Mouse (Mus musculus): ENCODE measurements around the gene Tmem81.

Tmem81 gene

GRCm38 (mm10) chr1:132519734-132520133 is 13.7 kb downstream of the Tmem81 start:
- in situ Hi-C loops (cut with MseI, MboI), result no loop called here

GRCm38 (mm10) chr1:132520764-132521163 is 14.7 kb downstream of the Tmem81 start:
- in situ Hi-C loops (cut with MseI, MboI), result no loop called here

- in situ Hi-C loops (cut with MseI, MboI), result no loop called here
Observed at GRCm38 (mm10) chr1:132523048-132523447, 17.0 kb downstream of the Tmem81 start.

GRCm38 (mm10) chr1:132523920-132524319 is 17.9 kb downstream of the Tmem81 start:
- in situ Hi-C loops (cut with MseI, MboI), result no loop called here

- in situ Hi-C loops (cut with MseI, MboI), result loop anchor here (5.0 kb wide), 2 partner anchors 66 to 71 kb away; no protein-coding TSS in a partner anchor
Observed at GRCm38 (mm10) chr1:132525832-132526231, 19.8 kb downstream of the Tmem81 start.

- in situ Hi-C loops (cut with MseI, MboI), result loop anchor here (5.0 kb wide), 2 partner anchors 64 to 69 kb away; no protein-coding TSS in a partner anchor
Observed at GRCm38 (mm10) chr1:132528071-132528470, 22.0 kb downstream of the Tmem81 start.

- in situ Hi-C loops (cut with MseI, MboI), result loop anchor here (5.0 kb wide), 2 partner anchors 64 to 69 kb away; no protein-coding TSS in a partner anchor
Observed at GRCm38 (mm10) chr1:132528647-132529334, 22.8 kb downstream of the Tmem81 start.

GRCm38 (mm10) chr1:132530631-132531191 is 24.7 kb downstream of the Tmem81 start:
- in situ Hi-C loops (cut with MseI, MboI), result no loop called here

- in situ Hi-C loops (cut with MseI, MboI), result no loop called here
Observed at GRCm38 (mm10) chr1:132532521-132532920, 26.5 kb downstream of the Tmem81 start.

- in situ Hi-C loops (cut with MseI, MboI), result no loop called here
Observed at GRCm38 (mm10) chr1:132533840-132534239, 27.8 kb downstream of the Tmem81 start.

GRCm38 (mm10) chr1:132535541-132535940 is 29.5 kb downstream of the Tmem81 start:
- in situ Hi-C loops (cut with MseI, MboI), result no loop called here

GRCm38 (mm10) chr1:132536416-132536815 is 30.4 kb downstream of the Tmem81 start:
- in situ Hi-C loops (cut with MseI, MboI), result no loop called here

GRCm38 (mm10) chr1:132537736-132538135 is 31.7 kb downstream of the Tmem81 start:
- in situ Hi-C loops (cut with MseI, MboI), result no loop called here

GRCm38 (mm10) chr1:132540701-132541100 is 34.7 kb downstream of the Tmem81 start:
- in situ Hi-C loops (cut with MseI, MboI), result no loop called here

GRCm38 (mm10) chr1:132541171-132541823 is 35.3 kb downstream of the Tmem81 start:
- in situ Hi-C loops (cut with MseI, MboI), result no loop called here

- in situ Hi-C loops (cut with MseI, MboI), result no loop called here
Observed at GRCm38 (mm10) chr1:132541824-132542599, 36.0 kb downstream of the Tmem81 start.

GRCm38 (mm10) chr1:132542762-132543306 is 36.8 kb downstream of the Tmem81 start, which contains the start of gene Cntn2:
TSS of gene Cntn2 (minus strand) at chr1:132543256.
- in situ Hi-C loops (cut with MseI, MboI), result no loop called here

- in situ Hi-C loops (cut with MseI, MboI), result no loop called here
Observed at GRCm38 (mm10) chr1:132543789-132544188, 37.8 kb downstream of the Tmem81 start.

GRCm38 (mm10) chr1:132557901-132558631 is 52.0 kb downstream of the Tmem81 start:
- in situ Hi-C loops (cut with MseI, MboI), result no loop called here
